Mouse (Mus musculus): ENCODE data around the gene Atp5e.

The Atp5e gene

DNA sequence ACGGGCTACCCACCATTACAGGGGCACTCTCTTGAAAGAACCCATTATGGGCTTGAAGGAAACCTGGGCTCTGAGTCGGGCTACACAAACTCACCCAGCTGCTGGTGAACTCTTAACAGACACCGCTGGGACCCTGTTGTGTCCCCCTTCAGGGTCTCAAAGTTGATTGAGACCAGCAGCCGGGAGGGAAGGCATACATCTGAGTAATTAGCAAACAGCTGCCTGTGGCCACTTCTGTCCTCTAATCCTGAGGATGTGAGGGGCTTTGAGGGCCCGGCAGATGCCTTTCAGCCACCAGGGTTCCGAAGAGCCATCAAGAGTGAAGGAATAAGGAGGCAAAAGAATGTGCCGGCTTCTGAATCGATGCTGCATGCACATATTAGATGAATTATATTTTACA is 17.0 kb downstream of the Atp5e start:
- DNase-seq (ENCODE audit: low spot score in 2 of 2): no peak

DNA sequence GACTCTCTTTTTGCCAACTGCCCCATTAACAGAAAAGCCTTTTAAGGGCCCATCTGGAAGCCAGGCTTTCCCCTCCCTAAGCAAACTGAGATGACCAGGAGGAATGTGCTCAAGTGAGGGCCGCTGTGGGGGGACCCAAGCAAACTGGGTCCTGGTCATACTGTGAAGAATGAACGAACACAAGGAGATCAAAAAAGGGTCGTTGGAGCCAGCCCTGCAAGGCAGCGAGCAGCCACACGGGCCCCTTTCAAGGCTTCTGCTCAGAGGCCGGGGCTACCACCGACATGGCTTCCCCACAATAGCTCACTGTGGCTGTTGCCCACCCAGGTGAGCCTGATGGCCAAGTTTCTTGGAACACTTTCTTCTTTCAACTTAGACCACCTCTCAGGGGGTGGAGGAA is 17.4 kb downstream of the Atp5e start:
- DNase-seq (ENCODE audit: low spot score in 2 of 2): no peak

DNA sequence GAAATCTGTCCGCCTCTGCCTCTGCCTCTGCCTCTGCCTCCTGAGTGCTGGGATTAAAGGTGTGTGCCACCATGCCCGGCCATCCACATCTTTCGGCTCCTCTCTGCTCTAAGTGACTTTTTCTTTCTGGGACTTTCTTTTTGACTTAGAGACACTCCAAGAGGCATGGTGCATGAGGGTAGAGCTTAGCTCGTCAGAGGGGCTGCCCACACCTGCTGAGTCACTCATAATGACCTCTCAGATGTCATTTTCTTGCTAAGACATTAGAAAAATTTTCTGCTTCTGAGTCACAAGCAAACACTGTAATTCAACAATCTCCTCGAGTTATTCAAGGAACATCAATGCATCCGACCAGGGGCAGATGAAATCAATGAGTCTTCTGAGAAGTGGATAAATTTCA is 18.9 kb downstream of the Atp5e start:
- no peak for DNase-seq (ENCODE audit: low spot score in 2 of 2)

DNA sequence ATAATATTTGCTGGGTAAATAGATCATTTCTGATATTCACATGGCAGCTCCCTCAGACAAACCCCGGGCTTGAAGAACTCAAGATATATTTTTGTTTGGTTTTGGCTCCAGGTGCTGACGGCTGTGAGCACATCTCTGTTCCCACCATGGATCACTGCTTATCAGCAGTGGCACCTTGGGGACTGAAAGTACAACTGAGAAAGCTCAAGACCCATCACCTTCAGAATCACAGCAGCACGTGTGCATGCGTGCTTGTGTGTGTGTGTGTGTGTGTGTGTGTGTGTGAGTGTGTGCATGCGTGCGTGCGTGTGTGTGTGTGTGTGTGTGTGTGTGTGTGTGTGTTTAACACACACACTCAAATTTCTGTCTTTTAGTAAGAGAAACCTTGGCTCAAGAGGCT is 19.5 kb downstream of the Atp5e start:
- DNase-seq (ENCODE audit: low spot score in 2 of 2): no peak

DNA sequence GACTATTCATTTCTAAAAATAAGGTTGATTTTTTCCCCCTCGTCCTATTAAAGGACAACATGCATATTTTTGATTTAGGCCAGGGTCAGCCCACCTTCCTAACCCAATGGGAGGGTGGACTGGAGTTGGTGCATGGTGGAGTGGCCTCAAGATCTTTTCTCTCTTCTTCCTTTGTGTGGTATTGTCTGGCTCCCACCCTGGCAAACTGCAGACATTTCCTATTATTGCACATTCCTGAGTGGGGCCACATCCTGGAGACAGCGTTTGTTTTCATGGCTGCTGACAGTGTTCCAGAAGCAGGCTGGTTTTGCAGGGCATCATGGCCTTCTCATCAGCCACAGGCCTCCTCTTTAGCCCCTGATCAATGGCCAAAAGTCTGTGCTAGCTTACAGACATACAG is 20.9 kb downstream of the Atp5e start:
- DNase-seq (ENCODE audit: low spot score in 2 of 2): no peak

DNA sequence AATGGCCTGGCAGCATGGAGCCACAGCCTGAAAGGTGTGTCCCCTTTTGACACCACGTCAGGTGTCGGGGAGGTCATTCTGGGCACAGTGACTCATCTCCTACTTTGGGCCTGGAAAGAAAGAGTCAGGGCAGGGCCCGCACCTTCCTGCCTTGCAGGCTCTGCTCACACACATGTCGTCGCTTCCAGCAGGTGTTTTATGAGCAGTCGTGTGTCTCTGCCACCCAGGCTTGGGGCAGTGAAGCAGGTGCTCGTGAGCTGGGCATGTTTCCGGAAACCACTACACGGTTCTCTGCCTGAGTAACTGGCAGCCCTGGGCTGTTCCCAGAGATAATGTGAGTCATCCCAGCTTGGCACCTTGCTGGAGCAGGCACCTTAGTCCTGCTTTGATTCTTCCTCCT is 21.4 kb downstream of the Atp5e start:
- DNase-seq (ENCODE audit: low spot score in 2 of 2): peak in 1 of 2 experiments; percentile 24

DNA sequence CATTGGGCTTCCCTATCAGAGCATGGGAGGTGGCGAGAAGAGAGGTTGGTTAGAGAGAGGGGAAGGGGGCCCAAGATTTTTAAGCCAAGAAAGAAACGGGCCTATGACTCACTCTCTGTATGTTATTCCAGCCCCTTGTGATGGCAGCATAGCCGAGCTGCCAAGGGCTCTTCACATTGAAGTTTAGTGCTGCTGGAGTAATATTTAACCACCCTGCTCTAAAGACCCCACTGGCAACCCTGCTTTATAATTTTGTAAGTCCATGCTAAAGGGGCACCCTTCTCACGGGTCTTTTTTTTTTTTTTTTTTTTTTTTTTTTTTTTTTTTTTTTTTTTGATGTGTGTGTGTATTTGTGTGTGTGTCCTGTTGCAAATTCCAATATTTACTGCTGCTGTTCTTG is 22.0 kb downstream of the Atp5e start:
- DNase-seq (ENCODE audit: low spot score in 2 of 2): no peak

DNA sequence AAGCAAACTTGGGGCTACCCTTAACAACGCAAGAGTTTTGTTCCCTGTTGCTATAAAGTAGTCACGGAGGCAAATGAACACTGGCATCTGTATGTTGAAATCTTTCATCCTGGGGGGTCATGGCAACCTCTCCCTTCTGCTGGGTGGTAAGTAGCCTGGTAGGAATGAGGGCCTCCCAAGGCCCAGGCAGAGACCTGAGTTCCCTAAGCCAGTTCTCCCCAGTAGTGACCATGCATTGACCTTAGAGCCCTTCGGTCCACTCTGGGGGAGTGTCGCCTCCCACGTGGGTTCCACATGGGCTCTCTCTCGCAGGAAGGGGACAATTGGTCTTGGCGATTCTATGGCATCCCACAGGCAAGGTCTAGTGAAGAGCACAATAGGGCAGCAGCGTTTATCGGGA is 23.9 kb downstream of the Atp5e start:
- DNase-seq (ENCODE audit: low spot score in 2 of 2): no peak

DNA sequence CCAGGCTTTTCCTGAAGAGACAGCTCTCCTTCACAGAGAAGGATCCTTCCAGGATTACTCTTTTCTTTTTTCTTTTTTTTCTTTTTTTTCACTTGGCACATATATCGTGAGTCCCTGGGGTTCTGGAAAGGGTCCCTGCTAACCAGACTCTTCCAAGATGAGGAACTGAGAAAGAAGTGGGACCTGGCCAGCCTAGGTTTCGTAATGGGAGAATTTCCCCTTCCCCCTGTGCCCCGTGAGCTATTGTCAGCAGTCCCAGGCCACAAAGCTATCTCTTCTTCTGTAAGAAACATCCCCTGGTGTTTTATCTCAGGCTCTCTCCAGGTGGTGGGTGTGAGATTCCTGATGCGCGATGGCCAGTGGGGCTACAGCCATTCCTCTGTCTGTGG is 24.5 kb downstream of the Atp5e start:
- no peak for DNase-seq (ENCODE audit: low spot score in 2 of 2)

DNA sequence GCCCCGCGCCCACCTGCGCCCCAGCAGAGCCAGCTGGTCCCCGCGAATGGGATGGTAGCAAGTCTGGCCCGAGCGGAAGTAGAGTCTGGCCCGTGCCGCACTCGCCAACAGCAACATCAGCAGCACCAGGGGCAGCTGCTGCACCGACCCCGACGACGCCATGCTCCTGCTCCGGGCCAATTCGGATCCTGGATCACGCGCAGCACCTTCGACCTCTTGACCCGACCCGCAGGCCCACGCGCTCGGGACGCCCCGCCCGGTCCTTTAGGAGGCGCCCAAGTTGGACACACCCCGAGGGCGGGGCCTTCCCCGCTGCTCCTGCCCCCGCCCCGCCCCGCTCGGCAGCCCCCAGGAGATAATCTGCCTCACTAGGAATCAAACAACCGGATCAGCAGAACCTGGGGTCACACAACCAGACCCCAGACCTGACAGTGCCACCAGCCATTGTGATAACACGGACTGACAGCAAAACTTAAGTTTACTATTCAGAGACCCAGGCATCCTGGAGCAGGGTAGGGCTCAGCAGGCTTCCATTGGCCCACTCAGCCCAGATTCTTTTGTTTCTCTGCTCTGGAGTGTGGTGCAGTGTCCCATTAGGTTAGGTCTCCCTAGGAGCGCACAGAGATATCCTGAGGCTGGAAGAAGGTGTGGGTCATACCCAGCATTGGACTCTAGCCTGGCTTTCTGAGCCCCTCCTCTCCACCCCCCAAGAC is 25.0 kb downstream of the Atp5e start, which contains the start of gene Ctsz:
TSS of gene Ctsz (minus strand) at position 303 of the 713 bp plus-strand sequence.
- DNase-seq (ENCODE audit: low spot score in 2 of 2): peak; percentile 22 to 55

DNA sequence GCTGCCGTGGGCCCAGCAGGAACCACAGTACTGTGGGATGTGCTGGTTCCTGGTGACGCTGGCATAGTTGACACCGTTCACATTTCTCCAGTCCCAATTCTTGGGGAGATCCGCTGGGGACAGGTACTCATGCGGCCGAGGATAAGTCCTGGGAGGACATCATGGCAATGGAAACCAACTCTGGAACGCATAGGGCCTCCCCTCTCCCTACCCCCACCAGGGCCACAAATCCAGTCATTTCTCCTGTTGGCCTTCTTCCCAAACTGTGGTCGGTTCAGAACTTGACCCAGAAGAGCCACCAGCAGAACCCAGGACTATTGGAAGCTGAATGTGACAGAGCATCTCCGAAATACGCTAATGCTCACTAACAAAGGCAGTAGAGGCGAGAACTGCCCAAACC is 25.7 kb downstream of the Atp5e start:
- DNase-seq (ENCODE audit: low spot score in 2 of 2): no peak

DNA sequence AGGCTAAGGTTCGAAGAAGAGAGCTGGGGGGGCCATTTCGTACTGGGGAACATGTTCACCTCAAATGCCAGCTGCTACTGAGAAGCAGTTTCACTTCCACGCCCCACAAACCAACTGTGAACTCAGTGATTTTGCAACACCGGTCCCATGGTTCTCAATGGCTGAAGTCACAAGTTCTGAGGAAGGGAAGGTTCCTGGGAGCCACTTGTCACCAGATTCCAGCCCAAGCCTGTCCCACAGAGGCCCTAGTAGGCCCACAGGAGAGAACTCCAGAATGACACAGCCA is 26.3 kb downstream of the Atp5e start:
- DNase-seq (ENCODE audit: low spot score in 2 of 2): peak; percentile 23 to 65

DNA sequence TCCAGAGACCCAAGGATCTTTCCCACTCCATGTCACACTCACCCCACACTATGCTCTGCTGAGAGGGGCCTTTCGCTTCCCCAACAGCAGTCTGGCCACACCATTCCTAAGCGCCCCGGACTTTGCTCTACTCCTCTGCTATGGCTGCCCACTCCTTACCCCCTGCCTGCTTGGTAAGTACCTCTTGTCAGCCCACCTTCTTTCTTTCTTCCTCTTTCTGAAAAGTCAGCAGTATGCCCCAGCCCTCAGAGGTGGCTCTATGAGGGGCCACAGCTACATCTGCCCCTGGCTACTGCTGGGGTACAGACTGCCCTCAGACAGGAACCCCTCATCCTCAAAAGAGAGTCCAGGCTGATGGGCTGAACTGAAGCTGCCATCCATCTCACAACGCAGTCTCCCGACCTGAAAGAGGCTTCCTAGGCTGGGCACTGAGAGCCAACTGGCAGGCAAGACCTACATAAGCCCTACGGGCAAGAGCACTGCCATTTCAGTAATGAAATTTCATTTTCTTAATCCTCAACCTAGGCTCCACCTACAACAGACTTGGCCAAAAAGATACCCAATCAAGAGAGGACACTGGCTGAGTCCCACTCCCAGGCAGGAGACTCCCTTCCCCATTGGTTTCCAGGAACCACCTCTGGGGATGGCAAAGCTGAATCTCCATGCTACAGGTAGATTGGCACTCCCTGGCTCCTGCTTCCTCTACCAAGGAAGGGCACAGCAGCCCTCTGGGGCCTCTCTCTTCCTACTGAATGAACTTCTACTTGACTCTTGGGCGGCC is 26.8 kb downstream of the Atp5e start:
- peak in 1 of 2 experiments; percentile 34 for DNase-seq (ENCODE audit: low spot score in 2 of 2)

DNA sequence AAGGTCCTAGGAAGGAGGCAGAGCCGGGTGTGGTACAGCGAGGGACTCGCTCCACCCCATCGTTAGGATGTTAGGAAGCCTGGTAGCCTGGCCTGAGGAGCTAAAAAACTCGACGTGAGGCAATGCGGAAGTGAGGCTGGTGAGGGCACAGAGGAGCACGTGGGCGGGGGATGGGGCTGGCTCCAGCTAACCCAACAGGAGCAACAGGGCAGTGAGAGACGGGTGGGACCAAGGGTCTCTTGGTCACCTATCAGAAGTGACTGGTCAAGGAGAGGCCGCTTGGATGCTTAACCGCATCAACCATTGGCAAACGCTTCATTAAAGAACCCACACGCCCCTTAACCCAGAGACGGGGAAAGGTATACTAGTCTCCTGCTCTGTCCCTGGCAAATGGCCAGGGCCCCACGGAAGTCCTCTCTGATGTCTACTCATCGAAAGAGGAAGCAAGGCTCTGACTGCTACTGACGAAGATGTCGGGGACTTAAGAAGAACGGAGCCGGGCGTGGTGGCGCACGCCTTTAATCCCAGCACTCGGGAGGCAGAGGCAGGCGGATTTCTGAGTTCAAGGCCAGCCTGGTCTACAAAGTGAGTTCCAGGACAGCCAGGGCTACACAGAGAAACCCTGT is 27.7 kb downstream of the Atp5e start:
- DNase-seq (ENCODE audit: low spot score in 2 of 2): peak in 1 of 2 experiments; percentile 64

DNA sequence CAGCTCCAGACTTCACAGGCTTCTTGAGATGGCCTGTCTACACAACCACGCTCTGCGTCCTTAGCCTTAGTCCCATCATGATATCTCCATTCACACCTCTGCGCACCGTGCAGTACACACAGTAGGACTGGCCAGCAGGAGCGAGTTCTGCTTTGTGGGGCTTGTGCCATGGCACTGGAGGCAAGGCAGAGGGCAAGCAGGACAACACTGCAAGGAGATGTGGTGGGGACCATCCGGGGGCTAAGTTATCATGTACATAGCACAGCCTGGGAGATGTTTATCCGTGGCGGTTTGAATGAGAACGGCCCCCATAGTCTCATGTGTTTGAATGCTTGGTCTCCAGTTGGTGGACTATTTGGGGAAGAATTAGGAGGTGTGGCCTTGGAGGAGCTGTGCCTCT is 29.0 kb downstream of the Atp5e start:
- no peak for DNase-seq (ENCODE audit: low spot score in 2 of 2)

DNA sequence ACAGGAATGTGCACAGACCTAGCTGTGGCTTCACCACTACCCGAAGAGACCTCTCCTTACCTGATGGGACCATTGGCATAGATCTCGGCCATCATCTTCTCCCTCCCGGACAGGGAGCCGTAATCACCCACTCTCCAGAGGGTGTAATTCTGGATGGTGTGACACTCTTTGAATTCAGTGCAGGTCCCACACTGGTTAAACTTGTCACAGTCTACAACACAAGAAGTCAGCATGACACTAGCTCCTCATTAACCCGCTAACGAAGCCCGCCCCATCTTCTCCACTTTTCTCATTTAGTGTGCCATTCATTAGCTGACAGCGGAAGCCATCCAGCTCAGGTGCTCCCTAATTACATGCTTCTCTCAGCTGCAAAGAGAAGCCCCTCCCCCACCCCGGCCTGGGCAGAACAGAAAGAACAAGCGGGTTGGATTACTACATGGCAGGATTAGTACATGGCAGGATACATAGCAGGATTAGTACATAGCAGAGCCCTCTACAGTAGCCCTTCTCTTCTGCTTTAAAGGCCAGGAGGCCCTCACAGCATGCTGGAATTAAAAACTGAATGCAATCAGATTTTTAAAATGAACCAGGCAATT is 34.8 kb downstream of the Atp5e start:
- no peak for DNase-seq (ENCODE audit: low spot score in 2 of 2)

DNA sequence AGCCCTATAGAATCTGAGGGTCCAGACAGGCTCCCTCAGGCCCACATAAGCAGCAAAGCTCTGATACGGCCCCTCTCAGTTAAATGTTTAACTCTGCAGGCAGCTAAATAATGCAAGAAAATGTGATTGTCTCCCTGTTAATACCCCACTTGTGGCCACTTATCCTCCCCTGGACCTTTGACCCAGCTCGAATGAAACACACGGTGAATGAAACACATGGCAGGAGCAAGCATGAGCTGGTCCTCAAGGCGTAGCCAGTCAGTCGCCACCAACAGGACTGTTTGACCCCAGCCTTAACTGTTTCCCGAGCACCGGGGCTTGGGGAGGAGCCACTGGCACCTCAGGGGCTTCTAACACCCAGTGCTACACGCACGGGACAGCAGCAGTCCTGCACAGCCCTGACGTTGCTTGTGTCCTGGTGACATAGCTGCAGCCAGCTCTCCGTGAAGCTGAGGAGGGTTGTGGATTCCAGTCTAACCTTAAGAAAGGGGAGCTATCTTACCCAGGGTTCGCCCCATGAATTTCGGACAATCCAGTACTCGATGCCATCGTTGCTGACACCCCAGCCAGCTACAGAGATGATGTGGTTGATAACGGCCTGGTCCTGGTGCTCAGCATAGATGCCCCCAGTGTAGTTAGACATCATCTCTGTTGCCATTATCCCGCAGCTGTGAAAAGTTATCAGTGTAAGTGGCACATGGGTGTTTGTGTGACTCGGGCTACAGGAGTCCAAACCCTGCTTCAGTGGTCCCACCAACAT is 35.6 kb downstream of the Atp5e start:
- no peak for DNase-seq (ENCODE audit: low spot score in 2 of 2)

DNA sequence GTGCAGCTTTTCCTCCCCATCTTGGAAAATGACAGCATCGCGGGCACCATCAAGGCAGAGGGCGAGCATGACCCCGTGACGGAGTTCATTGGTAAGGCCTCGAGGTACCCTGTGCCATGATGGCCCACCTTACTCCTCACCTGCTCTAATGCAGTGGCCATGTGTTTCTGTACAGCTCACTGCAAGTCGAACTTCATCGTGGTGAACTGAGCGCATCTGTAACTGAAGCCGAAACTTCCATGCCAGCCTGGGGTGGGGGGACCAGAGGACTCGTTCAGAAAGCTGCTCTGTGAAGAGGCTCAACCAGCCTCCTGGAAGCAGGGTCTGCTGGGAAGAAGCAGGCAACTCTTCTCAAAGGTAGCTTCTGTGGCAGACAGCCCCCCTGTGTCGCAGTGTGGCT is 37.0 kb downstream of the Atp5e start:
- no peak for DNase-seq (ENCODE audit: low spot score in 2 of 2)

DNA sequence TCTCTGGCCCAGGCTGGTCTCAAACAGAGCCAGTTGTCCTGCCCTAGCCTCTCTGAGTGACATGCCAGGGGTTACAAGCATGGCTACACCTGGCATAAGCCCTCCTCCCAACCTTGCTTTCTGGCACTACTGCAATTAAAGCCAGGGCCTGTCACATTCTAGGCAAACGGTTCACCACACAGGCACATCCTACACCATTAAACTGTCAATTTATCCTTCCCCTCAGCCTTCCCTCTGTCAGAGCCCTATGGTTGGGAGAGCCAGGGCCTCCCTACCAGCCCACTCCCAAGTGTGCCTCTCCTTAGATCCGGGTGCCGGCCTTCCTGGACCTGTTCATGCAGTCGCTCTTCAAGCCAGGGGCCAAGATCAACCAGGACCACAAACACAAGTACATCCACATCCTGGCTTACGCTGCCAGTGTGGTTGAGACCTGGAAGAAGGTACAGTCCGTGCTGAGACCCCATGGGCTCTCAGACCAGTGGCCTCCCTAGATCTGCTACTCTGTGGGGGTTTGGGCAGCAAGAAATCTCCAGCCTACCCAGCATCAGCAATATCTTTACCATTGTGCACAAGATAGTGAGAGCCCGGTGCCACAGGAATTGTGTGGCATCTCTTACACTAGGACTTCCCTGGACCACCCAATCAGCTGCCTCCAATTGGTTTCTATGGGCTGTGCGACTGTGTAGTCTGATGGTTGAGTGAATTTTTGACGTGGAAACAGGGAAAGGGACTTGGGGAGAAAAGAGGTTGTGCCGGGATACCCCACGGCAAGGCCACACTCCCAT is 39.4 kb downstream of the Atp5e start:
- no peak for DNase-seq (ENCODE audit: low spot score in 2 of 2)

DNA sequence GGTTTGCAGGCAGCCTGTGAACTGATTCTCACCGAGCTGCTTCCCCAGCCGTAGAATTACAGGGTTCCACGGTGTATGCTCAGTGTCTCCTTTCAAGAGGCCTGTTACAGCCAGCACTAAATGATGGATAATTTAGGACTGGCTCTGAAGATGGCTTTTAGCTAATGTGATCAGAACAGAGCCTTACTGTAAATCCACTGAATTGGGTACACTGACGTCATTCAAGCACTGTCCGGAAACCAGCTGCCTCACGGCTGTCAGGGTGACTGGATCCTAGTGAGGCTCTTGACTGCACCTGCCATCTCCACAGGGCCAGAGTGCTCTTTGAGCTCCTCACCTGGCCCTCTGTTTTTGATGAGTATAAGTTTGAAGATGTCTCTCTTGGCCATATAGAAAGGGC is 42.8 kb downstream of the Atp5e start:
- no peak for DNase-seq (ENCODE audit: low spot score in 2 of 2)

DNA sequence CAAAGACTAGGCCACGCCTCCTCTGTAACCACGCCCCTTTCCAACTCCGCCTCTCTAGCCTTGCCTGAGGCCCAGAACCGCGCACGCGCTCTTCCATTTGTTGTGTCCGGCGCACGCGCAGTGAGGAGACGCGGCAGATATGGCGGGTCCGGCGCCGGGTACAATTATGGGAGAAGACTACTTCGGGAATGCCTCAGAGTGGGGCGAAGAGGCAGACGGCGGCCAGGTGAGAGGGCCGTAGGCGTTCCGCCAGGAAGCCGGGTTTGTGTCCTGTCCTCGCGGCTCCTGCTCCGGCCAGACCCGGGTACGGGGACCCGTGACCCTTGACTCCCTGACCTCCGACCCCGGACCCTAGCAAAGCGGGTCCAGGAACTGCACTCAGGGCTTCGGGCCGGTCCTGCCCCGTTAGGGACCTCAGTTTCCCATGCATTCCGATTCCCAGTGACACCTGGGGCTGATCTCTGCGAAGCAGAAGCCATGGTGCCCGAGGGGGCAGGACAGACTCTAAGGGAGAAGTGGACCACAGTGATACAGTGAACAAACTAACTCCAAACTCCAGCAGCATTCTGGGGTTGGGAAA is 48.1 kb downstream of the Atp5e start, which contains the start of gene Nelfcd:
TSS of gene Nelfcd (plus strand) at position 74 of the 580 bp plus-strand sequence.
- peak; percentile 94 to 95 for DNase-seq (ENCODE audit: low spot score in 2 of 2)

Data from natural killer cell, adult 2 months (primary cell).